Mouse (Mus musculus) skeletal muscle tissue, adult 2 months (tissue): ENCODE data around the gene Tmem178b.
A peak's percentile ranks its signal among the peaks of the same experiment; 100 is the strongest.

ENCODE experiments used
- DNase-seq: peaks from one replicate; pipeline ENCODE4 v3.0.0-alpha.2; 2012; ENCODE audit warnings: low read depth, low spot score

Gene Tmem178b

DNA sequence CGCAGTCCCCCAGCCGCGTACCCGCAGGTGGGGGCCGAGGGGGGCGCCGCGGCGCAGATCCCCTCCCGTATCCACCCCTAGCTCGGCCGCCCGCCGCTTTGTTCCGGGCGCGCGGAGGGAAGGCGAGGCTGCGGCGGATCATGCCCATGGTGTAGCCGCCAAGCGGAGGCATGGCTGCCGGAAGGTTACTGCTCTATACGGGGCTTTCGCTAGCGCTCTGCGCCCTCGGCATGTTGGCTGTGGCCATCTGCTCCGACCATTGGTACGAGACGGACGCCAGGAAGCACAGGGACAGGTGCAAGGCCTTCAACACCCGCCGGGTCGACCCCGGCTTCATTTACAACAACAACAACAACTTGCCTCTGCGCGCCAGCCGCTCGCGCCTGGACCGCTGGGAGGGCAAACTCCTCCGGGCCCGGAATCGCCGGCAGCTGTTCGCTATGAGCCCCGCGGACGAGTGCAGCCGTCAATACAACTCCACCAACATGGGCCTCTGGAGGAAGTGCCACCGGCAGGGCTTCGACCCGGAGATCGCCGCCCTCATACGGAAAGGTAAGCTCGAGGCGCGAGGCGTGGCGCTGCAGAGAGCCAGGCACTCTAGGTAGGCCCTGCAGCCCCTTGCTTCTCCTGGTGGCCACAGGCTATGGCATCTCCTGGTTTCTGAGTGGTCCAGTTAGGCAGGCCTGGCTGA is at the start of gene Tmem178b:
Tmem178b (plus strand) TSS at position 371 of the 691 bp plus-strand sequence.
- no peak for DNase-seq

DNA sequence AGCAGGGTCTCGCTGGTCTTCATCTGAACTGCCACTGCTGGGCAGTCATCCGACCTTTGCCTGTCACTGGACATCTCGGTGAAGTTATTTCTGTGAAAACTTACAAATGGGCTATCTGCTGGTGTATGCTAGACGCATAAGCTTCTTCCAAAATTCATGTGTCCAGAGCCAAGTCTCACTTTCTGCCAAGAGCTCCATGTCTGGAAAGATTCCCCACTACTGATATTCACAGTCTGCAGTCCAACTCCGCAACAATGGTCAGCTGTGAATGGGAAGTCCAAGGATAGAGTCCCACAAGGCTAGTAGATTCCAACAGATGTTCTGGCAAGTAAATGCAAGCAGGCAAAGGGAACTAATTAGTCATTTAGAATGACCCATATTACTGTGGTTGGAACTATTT is 44.3 kb upstream of the Tmem178b start:
- DNase-seq = peak; percentile 56

DNA sequence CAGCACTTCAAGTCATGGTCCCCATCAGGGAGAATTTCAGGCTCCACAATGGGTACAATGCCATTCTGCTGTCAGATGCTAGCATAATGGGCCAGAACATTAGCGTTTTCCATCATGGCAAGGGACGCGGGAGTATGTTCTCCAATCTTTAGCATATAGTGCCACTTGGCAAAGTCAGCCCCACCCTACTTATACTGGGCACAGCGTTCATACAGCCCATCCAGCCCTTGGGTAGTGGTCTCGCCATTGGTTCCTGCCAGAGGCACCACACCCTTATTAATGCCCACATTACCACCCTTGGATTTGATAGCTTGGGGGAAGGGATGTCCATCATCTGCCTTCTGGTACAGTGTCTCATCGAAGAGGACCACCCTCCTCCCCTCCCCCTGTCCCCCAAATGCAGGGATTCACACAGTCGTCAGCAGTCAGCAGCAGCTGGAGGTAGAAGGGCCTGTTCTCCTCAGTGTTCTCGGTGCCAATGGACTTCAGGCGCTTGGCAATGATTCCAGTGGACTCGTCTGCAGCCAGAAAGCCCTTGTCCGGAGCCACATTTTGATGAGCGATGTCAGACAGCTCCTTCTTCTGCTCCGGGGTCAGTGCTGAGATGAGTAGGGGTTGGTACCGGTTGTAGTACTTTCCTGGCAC is 29.3 kb upstream of the Tmem178b start:
- DNase-seq = no peak

DNA sequence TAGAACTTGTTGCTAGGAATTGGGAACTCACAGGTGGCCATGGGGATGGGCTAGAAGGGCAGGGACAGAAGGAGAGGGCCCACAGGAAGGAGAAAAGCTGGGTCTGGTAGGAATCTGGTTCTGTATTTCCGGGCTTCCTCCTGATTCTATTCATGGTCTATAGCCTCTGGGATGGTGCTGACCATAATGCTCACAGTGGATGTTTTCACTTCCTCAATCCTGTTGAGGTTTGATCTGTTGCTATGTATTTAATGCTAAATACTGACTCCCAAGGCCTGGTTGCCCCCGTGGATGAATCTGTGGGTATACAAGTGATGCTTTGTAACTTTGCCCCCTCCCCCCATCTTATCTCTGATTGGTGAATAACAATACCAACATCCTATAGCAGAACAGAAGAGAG is 25.5 kb upstream of the Tmem178b start:
- no peak for DNase-seq

DNA sequence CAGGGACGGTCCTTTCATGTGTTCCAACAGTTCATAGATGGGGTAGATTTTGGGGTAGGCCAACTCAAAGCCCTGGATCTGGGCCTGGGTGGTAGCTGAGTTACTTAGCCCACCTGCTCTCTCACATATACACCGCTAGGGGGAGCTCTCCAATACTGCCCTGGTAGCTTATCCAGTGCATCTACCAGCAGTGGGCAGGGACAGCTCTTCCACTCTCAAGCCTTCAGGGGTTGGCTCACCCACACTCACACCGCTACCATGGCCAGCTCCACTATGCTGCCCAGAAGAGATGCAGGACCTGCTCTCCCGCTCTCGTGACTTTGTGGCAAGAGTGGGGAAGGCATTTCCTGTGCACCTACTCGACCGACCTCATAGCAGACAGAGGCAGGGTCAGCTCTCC is 24.3 kb upstream of the Tmem178b start:
- no peak for DNase-seq

DNA sequence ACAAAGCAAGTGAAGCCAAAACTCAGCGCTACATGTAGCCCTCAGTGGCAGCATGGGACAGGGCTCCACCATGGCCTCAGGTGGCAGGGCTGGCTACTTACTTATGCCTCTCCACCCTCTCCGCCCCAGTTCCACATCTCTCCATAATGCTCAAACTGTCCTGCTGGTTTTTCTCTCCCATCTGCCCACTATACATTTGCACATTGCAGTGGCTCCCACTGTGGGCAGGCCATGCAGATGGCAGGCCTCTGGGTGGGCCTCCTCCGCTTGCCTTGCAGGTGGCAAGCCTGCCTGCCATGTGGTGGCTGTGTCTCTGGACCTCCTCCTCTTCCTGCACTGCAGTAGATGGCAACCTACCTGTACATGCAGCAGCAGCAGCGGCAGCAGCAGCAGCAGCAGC is 23.4 kb upstream of the Tmem178b start:
- DNase-seq = no peak

DNA sequence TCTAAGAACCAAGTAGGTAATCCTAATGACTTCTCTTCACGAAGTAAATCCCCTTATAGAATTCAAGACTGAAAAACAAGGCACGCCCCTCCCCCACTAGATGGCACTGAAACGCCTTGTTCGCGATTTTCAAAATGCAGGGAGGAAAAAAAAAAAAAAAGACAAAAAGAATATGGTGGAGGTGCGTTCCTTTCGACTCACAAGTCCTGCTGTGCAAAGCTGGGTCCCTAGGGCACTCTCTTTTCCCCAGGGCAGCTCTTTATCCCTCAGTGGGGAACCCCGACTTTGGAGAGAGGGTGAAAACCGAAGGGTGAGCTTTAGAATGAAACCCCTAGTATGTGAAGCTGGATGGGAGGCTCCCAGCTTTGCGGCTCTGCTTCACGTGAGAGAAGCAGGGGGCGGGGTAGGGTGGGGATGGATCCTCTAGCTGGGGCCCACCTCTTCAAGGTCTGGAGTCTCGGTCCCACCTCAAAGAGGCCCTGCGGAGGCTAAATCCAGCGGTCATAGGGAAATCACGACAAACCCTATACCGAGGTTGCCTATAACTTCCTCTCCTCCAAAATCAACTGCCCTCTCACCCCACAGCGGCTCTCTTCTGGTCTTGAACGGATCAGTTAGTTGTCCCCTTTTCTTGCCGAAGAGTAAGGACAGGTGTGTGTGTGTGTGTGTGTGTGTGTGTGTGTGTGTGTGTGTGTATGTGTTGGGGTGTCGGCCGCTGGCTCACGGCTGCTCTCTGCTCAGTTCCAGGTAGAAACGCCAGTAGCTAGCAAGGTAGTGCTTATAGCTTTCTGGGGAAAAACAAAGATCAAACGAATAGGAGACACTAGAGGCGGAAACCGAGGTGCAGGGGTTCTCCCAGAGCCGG is 2.6 kb upstream of the Tmem178b start:
- DNase-seq = no peak

DNA sequence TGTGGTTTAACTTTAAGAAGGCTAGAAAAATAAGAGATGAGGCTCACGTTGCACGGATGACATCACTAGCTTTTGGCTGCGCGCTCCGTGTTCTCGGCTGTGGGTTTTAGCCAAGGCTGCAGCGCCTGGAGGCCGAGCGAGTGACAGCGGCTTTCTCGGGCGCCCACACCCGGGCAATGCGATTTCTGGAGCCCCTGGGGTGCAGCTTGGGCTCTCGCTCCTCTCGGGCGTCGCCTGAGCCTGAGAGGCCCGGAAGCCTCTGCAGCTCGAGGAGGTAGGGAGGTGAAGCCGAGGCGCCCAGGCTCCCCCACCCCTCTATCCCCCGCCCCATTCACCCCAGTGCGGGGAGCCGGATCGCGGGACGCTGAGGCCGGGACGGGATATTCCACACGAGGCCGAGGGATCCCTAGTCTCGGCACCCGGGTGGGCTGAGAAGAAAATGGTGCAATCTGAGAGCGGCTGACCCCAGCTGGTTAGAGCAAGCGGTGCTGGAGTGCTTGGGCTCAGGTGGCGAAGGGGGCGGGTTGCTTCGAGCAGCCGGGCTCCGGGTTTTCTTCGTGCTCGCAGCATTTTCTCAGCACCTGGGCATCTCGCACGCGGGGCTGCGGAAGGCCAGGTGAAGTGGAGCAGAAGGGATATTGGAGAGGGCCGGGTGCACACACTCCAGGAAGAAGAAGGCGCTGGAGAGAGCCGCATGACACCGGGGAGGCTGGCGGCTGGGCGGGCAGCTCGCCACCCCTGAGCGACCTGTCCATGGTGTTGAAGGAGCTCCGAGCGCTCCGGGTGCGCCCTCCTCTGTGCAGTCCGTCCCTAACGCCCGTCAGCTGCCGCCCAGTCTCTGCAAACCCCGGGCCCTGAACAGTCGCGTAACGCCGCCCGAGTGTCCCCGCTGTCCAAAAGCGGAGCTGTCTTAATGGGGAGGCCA is 1.4 kb upstream of the Tmem178b start:
- DNase-seq = peak; percentile 46

DNA sequence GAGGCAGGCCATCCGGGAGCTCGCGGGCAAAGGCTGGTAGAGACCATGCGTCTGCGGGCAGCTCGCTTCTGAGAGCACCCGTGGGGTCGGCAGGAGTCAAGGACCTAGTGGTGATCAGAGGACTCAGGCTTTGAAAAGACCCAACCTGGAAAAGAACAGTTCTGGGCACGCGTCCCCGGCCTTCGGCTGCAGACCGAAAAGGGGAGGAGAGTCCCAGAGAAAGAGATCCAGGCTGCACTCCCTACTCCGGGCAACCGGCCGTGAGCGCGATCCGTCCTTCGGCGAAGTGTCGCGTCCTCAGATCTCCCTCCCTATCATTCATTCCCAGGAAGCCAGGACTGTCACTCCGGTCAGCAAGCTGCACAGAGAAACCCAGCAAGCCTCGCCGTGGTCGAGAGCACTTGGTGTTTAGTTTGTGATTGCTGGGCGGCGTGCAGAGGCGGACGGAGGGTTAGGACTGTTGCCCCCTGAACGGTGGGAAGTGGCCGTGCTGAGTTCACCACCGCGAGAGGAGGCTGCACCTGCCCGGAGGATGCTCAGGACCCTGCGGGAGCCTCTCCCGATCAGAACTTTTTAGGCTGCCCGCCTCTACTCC is 668 bp upstream of the Tmem178b start:
- no peak for DNase-seq

DNA sequence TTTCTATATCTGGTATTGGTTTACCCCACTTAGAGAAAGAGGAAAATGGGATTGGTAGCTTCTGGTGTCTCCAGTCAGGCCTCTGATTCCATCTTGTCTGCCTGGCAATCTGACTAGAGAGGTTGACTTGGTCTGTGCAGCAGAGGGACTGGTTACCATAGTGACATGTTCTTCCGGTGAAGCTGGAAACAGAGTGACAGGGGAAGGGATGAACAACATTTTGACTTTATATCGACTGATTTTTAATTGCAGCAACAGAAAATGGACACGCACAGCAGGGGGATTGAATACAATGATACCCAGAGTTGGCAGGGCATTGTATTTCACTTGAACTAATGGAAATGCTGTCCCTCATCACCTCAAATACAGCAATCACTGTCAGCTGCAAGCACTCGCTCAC is 2.1 kb downstream of the Tmem178b start:
- DNase-seq = no peak

DNA sequence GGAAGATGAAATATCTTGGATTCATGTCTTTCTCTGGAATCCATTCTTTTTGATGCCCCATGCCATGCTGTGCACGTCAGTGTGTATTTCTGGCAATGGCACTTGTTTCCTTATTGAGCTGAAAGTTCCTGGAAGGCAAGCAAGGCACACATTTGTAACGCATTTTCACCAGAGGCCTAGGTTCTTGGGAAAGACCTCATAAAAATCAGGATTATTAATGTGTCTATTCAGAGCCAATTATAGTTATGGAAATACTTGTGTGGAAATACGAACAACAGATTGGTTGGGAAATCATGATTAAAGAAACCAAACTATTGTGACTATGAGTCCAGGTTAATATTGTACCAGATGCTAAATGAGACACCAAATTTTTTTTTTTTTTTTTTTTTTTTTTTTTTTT is 3.4 kb downstream of the Tmem178b start:
- DNase-seq = no peak

DNA sequence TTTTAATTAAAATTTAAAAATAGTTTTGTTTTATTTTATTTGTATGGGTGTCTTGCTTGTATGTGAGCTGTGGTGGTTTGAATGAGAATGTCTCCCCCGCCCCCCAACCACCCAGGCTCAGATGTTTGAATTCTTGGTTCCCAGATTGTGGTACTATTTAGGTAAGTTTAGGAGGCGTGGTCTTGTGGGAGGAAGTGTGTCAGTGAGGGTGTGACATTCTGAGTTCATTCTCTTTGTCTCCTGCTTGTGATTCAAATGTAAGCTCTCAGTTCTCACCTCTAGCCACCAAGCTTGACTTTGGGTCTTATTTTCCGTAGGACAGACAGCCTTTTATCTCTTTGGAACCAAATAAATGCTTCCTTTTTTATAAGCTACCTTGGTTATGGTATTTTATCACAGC is 17.7 kb downstream of the Tmem178b start:
- no peak for DNase-seq

DNA sequence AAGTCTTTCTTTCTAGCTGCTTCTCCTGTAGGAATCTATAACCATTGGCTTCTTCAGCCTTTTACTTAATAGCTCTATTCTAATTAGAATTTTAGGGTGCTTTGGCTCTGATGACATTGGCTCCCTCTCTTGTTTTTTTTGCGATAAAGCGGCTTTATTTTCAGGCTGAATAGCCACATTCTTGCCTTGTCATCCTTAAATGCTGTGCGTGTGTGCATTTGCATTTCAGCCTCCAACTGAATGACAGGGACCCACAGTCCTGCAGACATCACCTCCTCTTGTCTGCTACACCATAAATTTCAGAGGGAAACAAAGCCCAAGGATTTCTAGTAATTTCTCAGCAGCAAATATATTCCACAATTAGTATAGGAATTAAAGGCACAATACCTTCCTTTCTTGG is 23.4 kb downstream of the Tmem178b start:
- no peak for DNase-seq

DNA sequence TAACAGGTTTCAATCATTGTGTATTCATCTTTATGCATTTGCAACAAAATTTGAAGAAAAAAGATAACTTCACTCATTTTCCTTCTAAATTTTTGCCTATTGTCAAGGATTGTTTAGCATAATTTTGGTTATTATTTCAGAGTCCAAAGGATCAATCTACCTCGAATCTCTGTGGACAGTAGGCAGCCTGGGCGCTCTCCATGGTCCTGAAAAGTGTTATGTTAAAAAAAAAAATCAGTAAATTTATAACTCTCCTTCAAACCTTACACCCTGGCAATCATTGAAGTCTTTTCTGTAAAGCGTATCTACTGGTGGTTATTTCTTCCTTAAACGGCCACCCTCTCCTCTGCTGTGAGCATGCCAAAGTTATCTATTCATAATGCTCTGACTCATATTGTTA is 26.2 kb downstream of the Tmem178b start:
- no peak for DNase-seq

DNA sequence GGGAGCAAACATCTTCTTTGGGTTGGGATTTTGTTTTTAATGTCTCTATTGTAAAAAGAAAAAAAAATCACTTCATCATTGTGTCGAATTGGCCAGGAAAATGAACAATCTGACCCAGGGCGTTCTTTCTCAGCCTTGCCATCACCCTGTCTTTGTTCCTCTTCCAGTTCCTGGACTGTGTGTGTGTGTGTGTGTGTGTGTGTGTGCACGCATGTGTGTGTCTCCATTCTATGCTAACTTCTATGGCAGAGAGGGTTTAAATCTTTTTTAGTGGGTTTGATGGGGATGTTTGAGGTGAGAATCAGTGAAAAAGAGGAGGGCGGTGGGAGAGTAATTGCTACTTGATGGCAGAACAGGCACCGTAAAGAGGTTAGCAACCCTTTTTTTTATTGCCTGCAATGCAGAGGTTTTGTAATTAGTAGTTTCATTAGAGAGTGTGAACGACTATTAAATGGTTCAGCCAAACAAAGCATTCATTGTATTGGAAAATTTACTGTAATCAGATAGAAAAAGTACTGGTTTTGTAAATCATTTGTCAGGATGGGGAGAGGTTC is 30.2 kb downstream of the Tmem178b start:
- no peak for DNase-seq

DNA sequence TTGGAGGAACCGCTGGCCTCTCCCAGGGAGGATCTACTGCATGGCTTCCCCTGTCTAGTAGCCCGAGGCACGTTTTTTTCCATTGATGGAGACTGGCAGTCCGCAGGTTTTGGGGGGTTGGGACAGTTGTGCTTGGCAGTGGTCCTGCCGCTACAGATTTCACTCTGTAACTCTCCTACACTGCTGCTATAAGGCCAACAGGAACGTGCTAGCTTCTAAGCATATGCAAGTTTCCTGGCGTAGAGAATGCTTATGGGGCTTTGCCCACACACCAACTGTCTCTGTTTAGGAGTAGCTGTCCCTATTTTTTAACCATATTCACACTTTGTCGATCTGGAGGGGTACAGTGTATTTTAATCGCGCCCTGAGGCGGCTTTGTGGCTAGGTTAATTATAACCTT is 30.8 kb downstream of the Tmem178b start:
- no peak for DNase-seq

DNA sequence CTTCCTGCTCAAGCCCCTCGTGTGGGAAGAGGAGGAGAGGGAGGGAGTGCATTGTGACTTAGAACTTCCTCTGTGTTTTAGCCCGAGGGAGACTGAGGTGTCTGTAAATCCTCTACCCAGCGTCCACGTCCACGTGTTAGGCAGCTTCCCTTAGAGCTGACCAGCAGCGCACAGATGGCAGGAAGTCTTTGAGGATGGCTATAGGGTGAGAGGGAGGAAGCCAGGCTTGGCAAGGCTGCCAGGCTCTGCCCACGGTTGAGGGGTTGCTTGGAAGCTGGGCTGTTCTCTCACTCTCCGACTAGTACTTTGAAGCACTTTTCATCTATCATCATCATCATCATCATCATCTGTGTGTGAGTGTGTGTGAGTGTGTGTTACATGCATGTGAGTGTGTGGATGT is 41.9 kb downstream of the Tmem178b start:
- DNase-seq = no peak

DNA sequence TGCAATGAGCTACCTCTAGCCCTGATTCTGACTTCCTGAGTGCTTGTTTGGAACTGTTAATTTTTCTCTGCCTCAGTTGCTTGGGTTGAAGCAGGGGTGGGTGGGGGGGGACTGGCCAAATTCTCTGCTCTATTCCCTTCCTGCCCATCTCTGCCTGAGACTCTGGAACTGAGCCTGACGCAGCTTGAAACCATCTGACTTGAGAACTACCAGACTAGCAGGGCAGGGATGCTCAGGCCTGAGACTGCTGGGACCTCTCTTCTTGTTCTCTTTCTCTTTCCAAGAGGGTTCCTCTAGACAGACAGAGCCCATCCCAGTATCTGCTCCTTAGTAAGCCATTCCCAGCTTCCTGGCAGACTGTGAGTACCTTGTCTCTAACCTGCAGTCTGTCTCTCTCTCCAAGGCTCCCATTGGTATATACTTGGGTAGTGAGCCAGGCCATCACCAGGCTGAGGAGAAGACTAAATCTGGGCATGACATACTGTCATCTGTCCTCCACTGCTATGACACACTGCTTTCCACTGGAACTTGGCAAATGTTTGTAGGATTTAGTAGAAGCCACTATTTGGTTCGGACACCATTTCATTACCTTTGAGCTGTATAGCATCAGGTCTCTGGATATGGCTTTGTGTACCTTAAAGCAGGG is 42.7 kb downstream of the Tmem178b start:
- no peak for DNase-seq

DNA sequence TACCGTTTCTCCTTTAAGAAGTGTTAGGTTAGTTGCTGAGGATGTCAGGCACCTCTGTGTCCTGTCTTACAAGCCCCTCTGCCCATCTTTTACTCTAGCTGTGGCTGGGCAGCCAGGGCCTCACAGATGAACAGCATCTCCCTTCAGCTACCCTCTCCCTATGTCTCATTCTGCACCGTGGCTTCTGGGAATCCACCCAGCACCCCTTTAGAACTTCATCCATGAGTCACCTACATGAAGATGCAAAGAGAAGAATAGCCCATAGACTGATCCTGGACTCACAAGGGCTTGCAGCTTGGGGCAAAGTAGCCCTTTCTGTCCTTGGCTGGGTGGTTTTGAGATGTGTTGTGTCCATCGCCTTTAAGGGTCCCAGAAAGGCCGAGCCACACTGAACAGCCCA is 43.4 kb downstream of the Tmem178b start:
- DNase-seq = no peak

DNA sequence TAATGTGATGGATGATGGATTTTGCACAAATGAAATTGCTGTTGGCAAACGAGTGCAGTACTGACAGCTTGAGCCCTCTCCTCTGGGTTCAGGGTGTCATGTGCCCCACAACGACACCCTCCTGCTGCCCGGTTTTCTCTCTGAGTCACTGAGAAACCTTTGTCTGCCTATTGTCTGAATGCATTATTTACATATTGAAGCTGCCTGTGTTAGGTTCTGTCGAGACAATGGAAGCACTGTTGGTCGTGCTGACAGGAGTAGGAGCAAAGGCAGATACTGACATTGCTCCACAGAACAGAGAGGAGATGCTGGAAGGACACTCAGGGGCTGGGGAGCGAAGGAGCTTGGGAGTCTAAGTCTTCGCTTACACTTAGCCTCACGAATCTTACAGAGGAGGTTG is 44.2 kb downstream of the Tmem178b start:
- no peak for DNase-seq
